ENCODE assay signal across 16 mouse cellular contexts in the genomic region with DNA sequence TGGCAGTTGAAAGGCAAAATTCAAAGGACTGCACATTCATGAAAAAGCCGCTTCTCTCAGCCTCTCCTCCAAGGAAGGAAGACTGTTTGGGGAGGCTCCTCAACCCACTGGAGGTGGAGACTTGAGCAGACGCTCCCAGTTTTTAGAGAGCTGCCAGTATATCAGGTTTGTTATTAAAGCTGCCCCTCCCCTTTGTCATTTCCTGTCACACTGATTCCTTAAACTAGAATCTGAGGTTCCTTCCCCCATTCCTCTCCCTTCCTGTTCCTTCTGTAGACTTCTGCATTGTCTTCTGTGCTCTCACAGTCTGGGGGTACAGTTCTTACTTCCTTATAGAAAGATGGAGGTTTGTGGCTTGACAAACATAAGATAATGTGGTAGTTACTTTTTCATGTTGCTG.
DNase-seq lines count a peak whose midpoint lies in the region; TF ChIP-seq lines count a peak whose summit lies in the region.
"Had no signal": no experiment of that assay in that cellular context is flagged by ENCODE, and none has a peak within 500 bp of the region (broad histone marks: within the 10 kb centered on the region; RNA-seq: fewer than 3 reads in every experiment).

No protein-coding gene starts in this region.

- H3K27ac ChIP-seq in MEL (ENCODE audit: control insufficient read depth, low read depth, low read length), result no peak overlapping the region
- peak overlapping the region; percentile 82 for H3K27ac ChIP-seq in macrophage
- H3K27ac ChIP-seq: embryonic facial prominence, embryonic 13.5 days; hindbrain, embryonic 13.5 days; kidney, embryonic 15.5 days; limb, embryonic 13.5 days; neural tube, embryonic 13.5 days had no signal

- TF ChIP-seq POLR2A in MEL (IDR thresholded peaks at IDR 0.05; ENCODE audit: control insufficient read depth in 1 of 2, insufficient read depth in 1 of 2, low read depth in 1 of 2, low read length in 2 of 2, poor library complexity in 1 of 2), result no peak
- no peak for TF ChIP-seq POLR2A in brain, embryonic 14.5 days (IDR thresholded peaks at IDR 0.05; ENCODE audit: borderline replicate concordance, extremely low read depth, insufficient read depth, insufficient read length, poor library complexity, severe bottlenecking)

- peaks cover 12 to 27% of the 10 kb centered on the region in 2 experiments for H3K4me1 ChIP-seq in MEL (ENCODE audit: control insufficient read depth in 1 of 2, insufficient read depth in 2 of 2, low read length in 2 of 2)
- H3K4me1 ChIP-seq: embryonic facial prominence, embryonic 13.5 days; limb, embryonic 13.5 days had no signal

- H3K36me3 ChIP-seq in MEL (ENCODE audit: control insufficient read depth in 1 of 2, insufficient read depth in 2 of 2, low read length in 2 of 2) (peaks cover 0 to 25% of the 10 kb centered on the region in 2 experiments; a peak in 2 of 4 replicates), macrophage (ENCODE audit: inconsistent target) (no peaks in the 10 kb centered on the region)
- H3K36me3 ChIP-seq: embryonic facial prominence, embryonic 13.5 days; hindbrain, embryonic 13.5 days; kidney, embryonic 15.5 days; limb, embryonic 13.5 days; neural tube, embryonic 13.5 days had no signal

- DNase-seq in kidney, adult 9 months, result peak; percentile 19
- DNase-seq in kidney, postnatal 25 days, result no peak
- peak; percentile 61 for DNase-seq in MEL (ENCODE audit: low read depth, low spot score)
- peak; percentile 11 for DNase-seq in brain, embryonic 14.5 days (ENCODE audit: low read depth)
- DNase-seq in adrenal gland, postnatal 10 days, result no peak
- no peak for DNase-seq in spleen, adult 18-20 months
- no peak for DNase-seq in gastrocnemius, postnatal 10 days
- DNase-seq: cerebellum, adult 9-10 months; gastrocnemius, postnatal 14 days had no signal

- no peak overlapping the region for H3K9ac ChIP-seq in MEL (ENCODE audit: control insufficient read depth, low read depth, low read length, poor library complexity, severe bottlenecking)
- H3K9ac ChIP-seq: embryonic facial prominence, embryonic 13.5 days; hindbrain, embryonic 13.5 days; kidney, embryonic 15.5 days; limb, embryonic 13.5 days; neural tube, embryonic 13.5 days had no signal

- no peaks in the 10 kb centered on the region for H3K79me2 ChIP-seq in MEL (ENCODE audit: control insufficient read depth, insufficient read depth, low read length, poor library complexity)
- H3K79me2 ChIP-seq in macrophage (ENCODE audit: inconsistent target), result no peaks in the 10 kb centered on the region

- no peak for TF ChIP-seq CTCF in MEL (IDR thresholded peaks at IDR 0.05 in 2 of 3, conservative IDR thresholded peaks at IDR 0.05 in 1 of 3; ENCODE audit: control insufficient read depth in 1 of 3, insufficient read depth in 1 of 3, low read depth in 2 of 3, low read length in 3 of 3, poor library complexity in 1 of 3, severe bottlenecking in 1 of 3)
- TF ChIP-seq CTCF in brain, embryonic 14.5 days (IDR thresholded peaks at IDR 0.05; ENCODE audit: borderline replicate concordance, extremely low read depth, insufficient read depth, insufficient read length), result no peak

- no peak for TF ChIP-seq RAD21 in MEL (IDR thresholded peaks at IDR 0.05; ENCODE audit: low read depth, low read length)

- H3K4me3 ChIP-seq in MEL (ENCODE audit: control insufficient read depth in 1 of 2, insufficient read depth in 1 of 2, low read depth in 2 of 2, low read length in 2 of 2), result no peak overlapping the region
- H3K4me3 ChIP-seq in macrophage (ENCODE audit: inconsistent target), result no peak overlapping the region
- H3K4me3 ChIP-seq: embryonic facial prominence, embryonic 13.5 days; hindbrain, embryonic 13.5 days; kidney, embryonic 15.5 days; limb, embryonic 13.5 days; neural tube, embryonic 13.5 days had no signal

- H3K27me3 ChIP-seq in MEL (ENCODE audit: control insufficient read depth in 1 of 2, insufficient read depth in 2 of 2, low read length in 2 of 2), result no peaks in the 10 kb centered on the region; a peak in 1 of 4 replicates
- H3K27me3 ChIP-seq: CH12.LX; embryonic facial prominence, embryonic 13.5 days; hindbrain, embryonic 13.5 days; kidney, embryonic 15.5 days; neural tube, embryonic 13.5 days had no signal

- WGBS in macrophage (ENCODE audit: missing documents), result 7% methylated on average over 2 of the region's 2 CpGs

- peak; percentile 45 to 47; a peak in 3 of 4 replicates for TF ChIP-seq EP300 in MEL (IDR thresholded peaks at IDR 0.05; ENCODE audit: low read depth in 1 of 2, low read length in 2 of 2)

- H3K9me3 ChIP-seq in MEL (replicated peaks; ENCODE audit: insufficient read depth, low read length), result no peaks in the 10 kb centered on the region
- H3K9me3 ChIP-seq: embryonic facial prominence, embryonic 13.5 days; hindbrain, embryonic 13.5 days; kidney, embryonic 15.5 days; limb, embryonic 13.5 days; neural tube, embryonic 13.5 days had no signal

TF ChIP-seq in MEL, 35 proteins besides CTCF, POLR2A, EP300 and RAD21:
- TF ChIP-seq MAX (IDR thresholded peaks at IDR 0.05; ENCODE audit: low read length), result no peak
- TF ChIP-seq USF1 (IDR thresholded peaks at IDR 0.05; ENCODE audit: low read depth, low read length), result no peak
- peak; percentile 41; the same call in 1 of the 2 replicates for TF ChIP-seq ETS1 (IDR thresholded peaks at IDR 0.05; ENCODE audit: low read depth, low read length)
- TF ChIP-seq NRF1 (IDR thresholded peaks at IDR 0.05; ENCODE audit: insufficient read depth, low read depth, low read length, poor library complexity, severe bottlenecking), result no peak
- no peak for TF ChIP-seq POLR2AphosphoS5 (IDR thresholded peaks at IDR 0.05; ENCODE audit: borderline replicate concordance, low read depth, low read length)
- no peak for TF ChIP-seq JUND (IDR thresholded peaks at IDR 0.05; ENCODE audit: low read depth, low read length)
- no peak for TF ChIP-seq CHD1 (IDR thresholded peaks at IDR 0.05; ENCODE audit: low read depth, low read length)
- no peak for TF ChIP-seq SMC3 (IDR thresholded peaks at IDR 0.05; ENCODE audit: low read depth, low read length)
- TF ChIP-seq ZNF384 (IDR thresholded peaks at IDR 0.05; ENCODE audit: low read depth, low read length), result no peak
- TF ChIP-seq MYB (IDR thresholded peaks at IDR 0.05; ENCODE audit: low read depth, low read length), result no peak
- TF ChIP-seq MXI1 (IDR thresholded peaks at IDR 0.05; ENCODE audit: low read depth, low read length), result 0 out of 2 replicates have a peak, but pooled peaks have one; percentile 19
- no peak for TF ChIP-seq MAZ (IDR thresholded peaks at IDR 0.05; ENCODE audit: low read depth, low read length)
- TF ChIP-seq BHLHE40 (IDR thresholded peaks at IDR 0.05; ENCODE audit: borderline replicate concordance, low read depth, low read length), result 0 out of 2 replicates have a peak, but pooled peaks have one; percentile 17
- 0 out of 2 replicates have a peak, but pooled peaks have one; percentile 33 for TF ChIP-seq SIN3A (IDR thresholded peaks at IDR 0.05; ENCODE audit: low read length)
- TF ChIP-seq GATA1 (IDR thresholded peaks at IDR 0.05; ENCODE audit: low read depth, low read length), result 0 out of 2 replicates have a peak, but pooled peaks have one; percentile 9
- peak; percentile 54; the same call in 1 of the 2 replicates for TF ChIP-seq ELF1 (IDR thresholded peaks at IDR 0.05; ENCODE audit: low read depth, low read length)
- TF ChIP-seq UBTF (IDR thresholded peaks at IDR 0.05; ENCODE audit: borderline replicate concordance, insufficient read depth, low read depth, low read length), result no peak
- TF ChIP-seq RCOR1 (IDR thresholded peaks at IDR 0.05; ENCODE audit: low read depth, low read length), result peak; percentile 88
- TF ChIP-seq MAFK (IDR thresholded peaks at IDR 0.05; ENCODE audit: borderline replicate concordance, low read depth, low read length), result no peak
- TF ChIP-seq E2F4 (IDR thresholded peaks at IDR 0.05; ENCODE audit: borderline replicate concordance, low read depth, low read length), result no peak
- no peak for TF ChIP-seq CHD2 (IDR thresholded peaks at IDR 0.05; ENCODE audit: low read length)
- no peak for TF ChIP-seq GABPA (IDR thresholded peaks at IDR 0.05; ENCODE audit: low read depth, low read length)

Comparison
In these comparisons a context has a peak if more than half of its experiments do, and no peak if none do; other contexts are left out.
1. DNase-seq: peak in kidney, adult 9 months (single experiment), MEL (single experiment) and brain, embryonic 14.5 days (single experiment); none in kidney, postnatal 25 days (0 of 2), adrenal gland, postnatal 10 days (single experiment), spleen, adult 18-20 months (0 of 2) and gastrocnemius, postnatal 10 days (single experiment).